Mouse (Mus musculus) heart, postnatal 0 days (tissue): Measurements from ENCODE around the gene Cyp2d10.

Source experiments
- CTCF ChIP-seq: IDR thresholded peaks from 2 replicates; pipeline ENCODE4 v1.5.1; 2016; ENCODE audit warnings: antibody characterized with exemption, control low read depth, low read depth
- EP300 ChIP-seq: IDR thresholded peaks from 2 replicates; pipeline ENCODE4 v1.6.1; 2016; ENCODE audit warnings: antibody characterized with exemption, low read depth

- no peak for TF ChIP-seq CTCF
- TF ChIP-seq EP300 = no peak
These were observed 28.0 kb upstream of the Cyp2d10 start for GRCm38 (mm10) chr15:82435011-82435410.
